Mouse (Mus musculus) forebrain, embryonic 10.5 days (tissue): ENCODE measurements around the gene Magi2. TPM values are rescaled to one million over a fixed set of nuclear protein-coding genes. Genes with fewer than 3 reads are reported as not detected.
"Not testable (repeated sequence)": the region's sequence is repeated elsewhere in the genome, so short reads cannot be mapped to it uniquely, and the experiment has no call there.

Experiments used
- DNase-seq: peaks from one replicate; pipeline ENCODE4 v3.0.0-alpha.2; 2017; ENCODE audit warnings: low spot score; ENCODE audit errors: extremely low spot score
- H3K27ac ChIP-seq: fragments of 300-500 bp; sonication (generic); 2 replicates; pipeline ENCODE4 v1.5.1; 2016; ENCODE audit warnings: mild to moderate bottlenecking
- H3K27me3 ChIP-seq: fragments of 300-500 bp; sonication (generic); 2 replicates; pipeline ENCODE4 v1.6.1; 2016; ENCODE audit warnings: mild to moderate bottlenecking; ENCODE audit not compliant: poor library complexity, severe bottlenecking
- H3K36me3 ChIP-seq: fragments of 300-500 bp; sonication (generic); replicated peaks from 2 replicates; pipeline ENCODE4 v1.6.1; 2016; ENCODE audit warnings: mild to moderate bottlenecking, moderate library complexity
- H3K4me1 ChIP-seq: fragments of 300-500 bp; sonication (generic); 2 replicates; pipeline ENCODE4 v1.6.1; 2016
- H3K4me3 ChIP-seq: fragments of 300-500 bp; sonication (generic); 2 replicates; pipeline ENCODE4 v1.5.1; 2016; ENCODE audit warnings: mild to moderate bottlenecking, moderate library complexity
- H3K9me3 ChIP-seq: fragments of 300-500 bp; sonication (generic); 2 replicates; pipeline ENCODE4 v1.6.1; 2016; ENCODE audit warnings: mild to moderate bottlenecking, moderate library complexity
- WGBS: fragments of 180-500 bp; shearing (Covaris S2); methylation state at CpG from one replicate; pipeline ENCODE4 v1.1.7; 2016; 5-methylcytosine and 5-hydroxymethylcytosine counted together
- polyA plus RNA-seq: library from polyadenylated mRNA; unstranded; fragments of >200 nt; fragmentation: Nextera tagmentation; extraction: Ambion mirVana; gene quantifications from 2 replicates; pipeline ENCODE4 v1.2.1, GENCODE M21; 2016

Gene Magi2
- polyA plus RNA-seq, 1 experiment from 2014 or later = 7.4 TPM

- 90% methylated on average over 6 of the region's 6 CpGs for WGBS
- no peak for DNase-seq
- H3K36me3 ChIP-seq = no peaks in the 10 kb centered on the region
- H3K27ac ChIP-seq = no peak overlapping the region
- H3K27me3 ChIP-seq = no peaks in the 10 kb centered on the region
- no peaks in the 10 kb centered on the region for H3K4me1 ChIP-seq
- no peak overlapping the region for H3K4me3 ChIP-seq
- H3K9me3 ChIP-seq = no peaks in the 10 kb centered on the region
These were observed 79.8 kb downstream of the Magi2 start for GRCm38 (mm10) chr5:19306656-19307055.

- Histone ChIP-seq H3K9me3 (no peaks in the 10 kb centered on the region), H3K36me3 (no peaks in the 10 kb centered on the region), H3K4me3 (no peak overlapping the region), H3K27ac (no peak overlapping the region), H3K4me1 (no peaks in the 10 kb centered on the region), H3K27me3 (no peaks in the 10 kb centered on the region)
- DNase-seq = no peak
- WGBS = 75% methylated on average over 1 of the region's 1 CpGs
These were observed 83.0 kb downstream of the Magi2 start for GRCm38 (mm10) chr5:19309870-19310269.

GRCm38 (mm10) chr5:19322532-19322931 lies 95.7 kb downstream of the Magi2 start:
- no peaks in the 10 kb centered on the region for H3K27me3 ChIP-seq
- H3K36me3 ChIP-seq = no peaks in the 10 kb centered on the region
- 78% methylated on average over 6 of the region's 6 CpGs for WGBS
- no peak overlapping the region for H3K4me3 ChIP-seq
- H3K4me1 ChIP-seq = no peaks in the 10 kb centered on the region
- DNase-seq = no peak
- H3K9me3 ChIP-seq = no peaks in the 10 kb centered on the region
- no peak overlapping the region for H3K27ac ChIP-seq

- no peak for DNase-seq
- Histone ChIP-seq H3K27ac (no peak overlapping the region), H3K4me1 (no peaks in the 10 kb centered on the region), H3K27me3 (no peaks in the 10 kb centered on the region), H3K4me3 (no peak overlapping the region), H3K36me3 (no peaks in the 10 kb centered on the region), H3K9me3 (no peaks in the 10 kb centered on the region)
- WGBS = 68% methylated on average over 2 of the region's 2 CpGs
These were observed 110.7 kb downstream of the Magi2 start for GRCm38 (mm10) chr5:19337561-19337960.

GRCm38 (mm10) chr5:19368175-19368574 lies 141.3 kb downstream of the Magi2 start:
- Histone ChIP-seq H3K9me3 (no peaks in the 10 kb centered on the region), H3K4me3 (no peak overlapping the region), H3K27me3 (no peaks in the 10 kb centered on the region), H3K27ac (no peak overlapping the region), H3K4me1 (no peaks in the 10 kb centered on the region), H3K36me3 (no peaks in the 10 kb centered on the region)
- DNase-seq = no peak
- 87% methylated on average over 1 of the region's 1 CpGs for WGBS

- no peaks in the 10 kb centered on the region for H3K27me3 ChIP-seq
- WGBS = 78% methylated on average over 3 of the region's 3 CpGs
These were observed 169.0 kb downstream of the Magi2 start for GRCm38 (mm10) chr5:19395876-19396275.

GRCm38 (mm10) chr5:19400299-19400698 lies 173.5 kb downstream of the Magi2 start:
- H3K36me3 ChIP-seq = no peaks in the 10 kb centered on the region
- WGBS = 95% methylated on average over 4 of the region's 4 CpGs
- no peak overlapping the region for H3K27ac ChIP-seq
- no peaks in the 10 kb centered on the region for H3K9me3 ChIP-seq
- no peak overlapping the region for H3K4me3 ChIP-seq
- no peak for DNase-seq
- no peaks in the 10 kb centered on the region for H3K27me3 ChIP-seq
- H3K4me1 ChIP-seq = no peaks in the 10 kb centered on the region

More at GRCm38 (mm10) chr5:19395876-19396275, 169.0 kb downstream of the Magi2 start:
- Histone ChIP-seq H3K36me3 (no peaks in the 10 kb centered on the region), H3K4me3 (no peak overlapping the region), H3K27ac (no peak overlapping the region), H3K9me3 (no peaks in the 10 kb centered on the region), H3K4me1 (no peaks in the 10 kb centered on the region)
- DNase-seq = no peak

GRCm38 (mm10) chr5:19400738-19401408 lies 174.0 kb downstream of the Magi2 start:
- DNase-seq = no peak
- Histone ChIP-seq H3K4me1 (no peaks in the 10 kb centered on the region), H3K36me3 (no peaks in the 10 kb centered on the region), H3K4me3 (no peak overlapping the region), H3K9me3 (no peaks in the 10 kb centered on the region), H3K27me3 (no peaks in the 10 kb centered on the region), H3K27ac (no peak overlapping the region)
- WGBS = 48% methylated on average over 5 of the region's 5 CpGs

- H3K4me3 ChIP-seq, H3K27me3 ChIP-seq, H3K9me3 ChIP-seq, H3K36me3 ChIP-seq, H3K4me1 ChIP-seq, H3K27ac ChIP-seq, DNase-seq: not testable (repeated sequence)
- WGBS = 78% methylated on average over 1 of the region's 1 CpGs
These were observed 177.4 kb downstream of the Magi2 start for GRCm38 (mm10) chr5:19404268-19404667.

- Histone ChIP-seq H3K9me3 (no peaks in the 10 kb centered on the region), H3K27ac (no peak overlapping the region)
- 69% methylated on average over 4 of the region's 4 CpGs for WGBS
These were observed 187.7 kb downstream of the Magi2 start for GRCm38 (mm10) chr5:19414556-19414955.

GRCm38 (mm10) chr5:19429290-19429689 lies 202.5 kb downstream of the Magi2 start:
- no peaks in the 10 kb centered on the region for H3K4me1 ChIP-seq
- WGBS = 59% methylated on average over 2 of the region's 2 CpGs
- no peaks in the 10 kb centered on the region for H3K36me3 ChIP-seq
- H3K4me3 ChIP-seq = no peak overlapping the region
- no peak overlapping the region for H3K27ac ChIP-seq
- DNase-seq = peak; percentile 16
- H3K9me3 ChIP-seq = no peaks in the 10 kb centered on the region
- H3K27me3 ChIP-seq = no peaks in the 10 kb centered on the region

More at GRCm38 (mm10) chr5:19414556-19414955, 187.7 kb downstream of the Magi2 start:
- Histone ChIP-seq H3K36me3 (no peaks in the 10 kb centered on the region), H3K4me1 (no peaks in the 10 kb centered on the region), H3K4me3 (no peak overlapping the region), H3K27me3 (no peaks in the 10 kb centered on the region)
- no peak for DNase-seq

- Histone ChIP-seq H3K36me3 (no peaks in the 10 kb centered on the region), H3K27ac (no peak overlapping the region), H3K27me3 (no peaks in the 10 kb centered on the region), H3K4me3 (no peak overlapping the region), H3K4me1 (no peaks in the 10 kb centered on the region), H3K9me3 (no peaks in the 10 kb centered on the region)
- DNase-seq = no peak
These were observed 235.7 kb downstream of the Magi2 start for GRCm38 (mm10) chr5:19462541-19462940.

GRCm38 (mm10) chr5:19465383-19465782 lies 238.5 kb downstream of the Magi2 start:
- WGBS = 75% methylated on average over 2 of the region's 2 CpGs
- Histone ChIP-seq H3K4me1 (no peaks in the 10 kb centered on the region), H3K27ac (no peak overlapping the region), H3K36me3 (no peaks in the 10 kb centered on the region), H3K9me3 (no peaks in the 10 kb centered on the region), H3K4me3 (no peak overlapping the region), H3K27me3 (no peaks in the 10 kb centered on the region)
- no peak for DNase-seq
